Mouse (Mus musculus) forebrain, embryonic 11.5 days (tissue): ENCODE results near the gene Tcam1. TPM values are rescaled to one million over a fixed set of nuclear protein-coding genes. Genes with fewer than 3 reads are reported as not detected.

Experiments used
- ATAC-seq: fragments of 200-750 bp; cut with Nextera tagmentation; replicated peaks from 2 replicates; pipeline ENCODE4 v1.8.0; 2017; ENCODE audit warnings: moderate TSS enrichment; ENCODE audit not compliant: low FRiP score
- DNase-seq: peaks from one replicate; pipeline ENCODE4 v3.0.0-alpha.2; 2017; ENCODE audit warnings: low spot score
- H3K27ac ChIP-seq: fragments of 300-500 bp; sonication (generic); 2 replicates; pipeline ENCODE4 v1.5.1; 2014; ENCODE audit warnings: low read depth, low read length
- H3K27me3 ChIP-seq: fragments of 300-500 bp; sonication (generic); 2 replicates; pipeline ENCODE4 v1.6.1; 2014; ENCODE audit warnings: mild to moderate bottlenecking, low read length, mixed read lengths; ENCODE audit not compliant: control insufficient read depth, insufficient read depth
- H3K36me3 ChIP-seq: fragments of 300-500 bp; sonication (generic); 2 replicates; pipeline ENCODE4 v1.6.1; 2014; ENCODE audit warnings: mild to moderate bottlenecking, low read length, moderate library complexity, mixed read lengths; ENCODE audit not compliant: control insufficient read depth, insufficient read depth
- H3K4me1 ChIP-seq: fragments of 300-500 bp; sonication (generic); replicated peaks from 2 replicates; pipeline ENCODE4 v1.6.1; 2014; ENCODE audit warnings: low read length, mixed read lengths; ENCODE audit not compliant: control insufficient read depth, insufficient read depth
- H3K4me2 ChIP-seq: fragments of 300-500 bp; sonication (generic); 2 replicates; pipeline ENCODE4 v1.6.1; 2014; ENCODE audit warnings: low read depth, mild to moderate bottlenecking, low read length, moderate library complexity, mixed read lengths; ENCODE audit not compliant: severe bottlenecking
- H3K4me3 ChIP-seq: fragments of 300-500 bp; sonication (generic); 2 replicates; pipeline ENCODE4 v1.5.1; 2014; ENCODE audit warnings: low read depth, low read length
- H3K9ac ChIP-seq: fragments of 300-500 bp; sonication (generic); 2 replicates; pipeline ENCODE4 v1.6.1; 2014; ENCODE audit warnings: low read length
- H3K9me3 ChIP-seq: fragments of 300-500 bp; sonication (generic); 2 replicates; pipeline ENCODE4 v1.6.1; 2016; ENCODE audit warnings: low read length, mixed read lengths; ENCODE audit not compliant: control insufficient read depth
- WGBS: fragments of 180-500 bp; shearing (Covaris S2); extraction: QIAGEN DNeasy Blood & Tissue Kit; methylation state at CpG from one replicate; pipeline ENCODE4 v1.1.7; 2014; 5-methylcytosine and 5-hydroxymethylcytosine counted together
- polyA plus RNA-seq: library from polyadenylated mRNA; unstranded; fragments of >200 nt; fragmentation: Nextera tagmentation; extraction: Ambion mirVana; gene quantifications from 2 replicates; pipeline ENCODE4 v1.2.1, GENCODE M21; 2014

The Tcam1 gene
- polyA plus RNA-seq, 1 experiment from 2014 or later: 0.15 TPM

DNA sequence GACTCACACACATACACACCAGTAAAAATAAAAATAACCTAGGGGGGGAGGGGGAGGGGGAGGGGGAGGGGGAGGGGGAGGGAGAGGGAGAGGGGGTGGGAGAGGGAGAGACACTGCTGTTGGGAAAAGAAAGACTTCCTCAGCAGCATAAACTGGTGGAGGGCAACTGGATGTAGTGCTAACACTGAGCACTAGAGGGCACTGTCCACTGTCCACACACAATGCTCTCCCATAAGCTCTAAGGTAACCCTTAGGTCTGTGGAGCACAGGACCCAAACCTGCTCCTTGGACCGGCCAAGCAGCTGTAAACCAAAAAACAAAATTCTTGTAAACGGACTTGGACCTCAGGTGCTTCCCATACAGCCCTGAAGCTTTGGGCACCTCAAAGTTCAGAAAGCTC is 26.2 kb downstream of the Tcam1 start:
- no peak overlapping the region for H3K4me3 ChIP-seq
- no peaks in the 10 kb centered on the region for H3K9me3 ChIP-seq
- H3K4me2 ChIP-seq: no peak overlapping the region
- H3K27ac ChIP-seq: no peak overlapping the region
- H3K9ac ChIP-seq: no peak overlapping the region
- no peaks in the 10 kb centered on the region for H3K27me3 ChIP-seq
- DNase-seq (peak; percentile 82), ATAC-seq (0 out of 2 replicates have a peak, but pooled peaks have one; percentile 39)
- 20% methylated on average over 2 of the region's 2 CpGs for WGBS
- no peaks in the 10 kb centered on the region for H3K36me3 ChIP-seq
- no peaks in the 10 kb centered on the region for H3K4me1 ChIP-seq

DNA sequence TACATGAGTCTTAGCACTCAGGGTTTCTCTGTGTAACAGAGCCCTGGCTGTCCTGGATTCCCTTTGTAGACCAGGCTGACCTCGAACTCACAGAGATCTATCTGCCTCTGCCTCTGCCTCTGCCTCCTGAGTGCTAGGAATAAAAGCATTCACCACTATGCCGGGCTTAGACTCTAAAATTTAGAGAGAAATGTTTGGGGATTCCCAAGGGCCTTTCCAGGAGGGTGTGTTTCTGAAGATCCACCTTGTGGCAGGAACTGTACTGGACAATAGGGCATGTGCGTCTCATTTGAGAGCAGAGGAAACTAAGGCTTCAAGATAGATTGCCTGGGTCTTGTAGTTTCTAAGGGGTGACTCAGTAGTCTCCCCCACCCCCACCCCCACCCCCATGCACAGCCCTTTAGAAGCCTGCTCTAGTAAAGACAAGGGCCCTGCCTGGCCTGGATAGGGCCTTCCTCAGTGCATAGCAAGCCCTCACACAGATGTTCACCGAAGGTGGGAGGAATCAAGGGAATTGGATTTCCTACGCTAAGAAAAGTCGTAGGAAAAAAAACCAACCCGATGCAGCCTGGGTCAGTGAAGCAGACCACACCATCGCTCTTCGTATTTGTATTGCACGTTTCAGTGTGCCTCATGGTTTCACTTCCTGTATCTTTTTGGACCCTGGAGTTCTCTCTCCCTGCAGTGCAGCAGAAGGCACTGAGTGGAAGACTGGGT is 29.0 kb downstream of the Tcam1 start:
- no peak overlapping the region for H3K4me3 ChIP-seq
- no peaks in the 10 kb centered on the region for H3K4me1 ChIP-seq
- no peaks in the 10 kb centered on the region for H3K36me3 ChIP-seq
- H3K27ac ChIP-seq: no peak overlapping the region
- H3K9me3 ChIP-seq: no peaks in the 10 kb centered on the region
- DNase-seq (no peak), ATAC-seq (no peak)
- no peaks in the 10 kb centered on the region for H3K27me3 ChIP-seq
- 86% methylated on average over 10 of the region's 10 CpGs for WGBS
- H3K4me2 ChIP-seq: no peak overlapping the region
- H3K9ac ChIP-seq: no peak overlapping the region

DNA sequence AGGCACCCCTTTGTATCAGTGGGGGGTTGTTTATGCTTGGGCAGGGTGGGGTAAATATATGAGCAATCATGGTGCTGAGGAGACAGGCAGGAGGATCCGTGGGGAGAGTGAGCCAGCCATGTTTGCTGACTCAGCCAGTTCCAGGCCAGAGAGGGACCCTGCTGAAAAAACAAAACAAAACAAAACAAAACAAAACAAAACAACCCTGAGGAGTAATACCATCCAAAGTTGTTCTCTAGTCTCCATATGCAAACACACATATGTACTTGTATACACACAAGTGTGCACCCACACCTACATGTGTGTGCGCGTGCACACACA is 29.6 kb downstream of the Tcam1 start:
- DNase-seq (no peak), ATAC-seq (no peak)
- H3K9me3 ChIP-seq: no peaks in the 10 kb centered on the region
- H3K27me3 ChIP-seq: no peaks in the 10 kb centered on the region
- H3K4me3 ChIP-seq: no peak overlapping the region
- no peaks in the 10 kb centered on the region for H3K36me3 ChIP-seq
- H3K4me2 ChIP-seq: no peak overlapping the region
- H3K4me1 ChIP-seq: no peaks in the 10 kb centered on the region
- no peak overlapping the region for H3K27ac ChIP-seq
- 89% methylated on average over 3 of the region's 3 CpGs for WGBS
- no peak overlapping the region for H3K9ac ChIP-seq

DNA sequence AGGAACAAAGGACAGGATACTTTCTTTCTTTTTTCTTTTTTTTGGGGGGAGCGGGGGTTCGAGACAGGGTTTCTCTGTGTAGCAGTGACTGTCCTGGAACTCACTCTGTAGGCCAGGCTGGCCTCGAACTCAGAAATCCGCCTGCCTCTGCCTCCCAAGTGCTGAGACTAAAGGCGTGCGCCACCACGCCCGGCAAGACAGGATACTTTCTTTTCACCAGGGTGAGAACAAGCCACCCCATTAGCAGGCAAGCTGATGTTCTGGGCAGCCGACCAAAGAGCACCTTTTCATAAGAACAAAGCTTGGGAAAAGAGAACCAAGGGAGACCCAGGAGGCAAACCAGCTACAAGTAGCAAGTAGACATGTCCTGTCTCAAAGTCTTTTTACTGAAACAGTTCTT is 30.3 kb downstream of the Tcam1 start:
- H3K4me1 ChIP-seq: no peaks in the 10 kb centered on the region
- 81% methylated on average over 9 of the region's 9 CpGs for WGBS
- ATAC-seq (no peak), DNase-seq (no peak)
- no peak overlapping the region for H3K4me2 ChIP-seq
- H3K36me3 ChIP-seq: no peaks in the 10 kb centered on the region
- H3K4me3 ChIP-seq: no peak overlapping the region
- H3K27me3 ChIP-seq: no peaks in the 10 kb centered on the region
- no peak overlapping the region for H3K27ac ChIP-seq
- H3K9me3 ChIP-seq: no peaks in the 10 kb centered on the region
- no peak overlapping the region for H3K9ac ChIP-seq

DNA sequence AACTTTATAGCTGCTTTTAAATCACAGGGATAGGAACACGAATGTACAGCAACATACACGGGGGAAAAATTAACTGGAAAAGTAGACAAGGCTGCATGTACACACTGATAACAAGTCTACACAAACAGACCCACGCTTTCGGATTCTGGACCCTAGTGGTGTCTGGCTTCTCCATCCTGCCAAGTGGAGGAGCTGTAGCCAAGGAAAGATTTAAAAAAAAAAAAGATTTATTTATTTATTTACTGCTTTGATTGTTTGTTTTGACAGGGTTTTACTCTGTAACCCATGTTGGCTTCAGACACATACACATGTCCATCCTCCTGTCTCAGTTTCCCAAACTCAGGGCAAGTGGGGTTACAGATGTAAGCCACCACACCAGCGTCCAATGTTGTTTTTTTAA is 31.0 kb downstream of the Tcam1 start:
- no peaks in the 10 kb centered on the region for H3K36me3 ChIP-seq
- H3K9ac ChIP-seq: no peak overlapping the region
- DNase-seq (no peak), ATAC-seq (no peak)
- H3K27ac ChIP-seq: no peak overlapping the region
- 84% methylated on average over 5 of the region's 5 CpGs for WGBS
- H3K4me1 ChIP-seq: no peaks in the 10 kb centered on the region
- H3K4me3 ChIP-seq: no peak overlapping the region
- no peaks in the 10 kb centered on the region for H3K9me3 ChIP-seq
- H3K27me3 ChIP-seq: no peaks in the 10 kb centered on the region
- no peak overlapping the region for H3K4me2 ChIP-seq

DNA sequence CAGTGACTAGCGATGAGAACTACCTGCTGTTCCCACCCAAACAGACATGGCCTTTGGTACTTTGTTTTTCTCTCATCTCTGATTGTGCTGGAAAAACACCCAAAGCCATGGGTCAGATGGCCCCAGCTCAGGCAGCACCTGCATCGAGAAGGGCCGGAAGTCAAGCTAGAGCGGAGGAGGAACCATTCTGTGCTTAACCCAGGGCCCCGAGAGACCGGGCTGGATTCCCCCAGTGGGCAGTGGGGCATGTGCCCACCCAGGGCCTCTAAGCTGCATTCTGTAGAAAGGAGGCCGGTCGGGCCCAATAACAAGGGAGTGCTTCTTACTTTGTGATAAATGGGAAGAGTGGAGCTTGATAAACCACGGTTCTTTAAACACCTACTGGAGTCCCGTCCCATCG is 31.7 kb downstream of the Tcam1 start:
- Histone ChIP-seq H3K27me3 (no peaks in the 10 kb centered on the region), H3K4me3 (no peak overlapping the region), H3K4me1 (no peaks in the 10 kb centered on the region), H3K27ac (no peak overlapping the region), H3K4me2 (no peak overlapping the region), H3K9ac (no peak overlapping the region), H3K36me3 (no peaks in the 10 kb centered on the region), H3K9me3 (no peaks in the 10 kb centered on the region)
- ATAC-seq: no peak
- WGBS: 84% methylated on average over 11 of the region's 11 CpGs
- DNase-seq: no peak

DNA sequence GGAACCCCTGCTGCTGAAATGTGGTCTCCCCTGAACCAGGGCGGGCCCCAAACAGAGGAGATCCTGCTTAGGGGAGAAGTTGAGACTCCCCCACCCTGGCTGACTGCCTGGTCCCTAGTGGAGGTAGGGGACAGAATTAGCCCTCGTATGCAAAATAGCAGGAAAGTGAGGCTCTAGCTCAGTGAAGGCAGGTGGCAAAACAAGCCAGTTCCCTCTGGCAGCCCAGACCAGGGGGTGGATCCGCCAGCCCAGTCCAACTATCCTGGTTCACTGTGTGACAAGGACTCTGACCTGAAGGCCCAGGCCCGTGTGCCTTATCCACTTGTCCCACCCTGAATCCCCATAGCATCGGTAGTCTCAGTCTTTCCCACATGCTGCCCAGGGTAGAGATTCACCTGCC is 33.7 kb downstream of the Tcam1 start:
- Histone ChIP-seq H3K27me3 (no peaks in the 10 kb centered on the region), H3K4me2 (no peak overlapping the region), H3K9ac (no peak overlapping the region), H3K36me3 (no peaks in the 10 kb centered on the region), H3K4me3 (no peak overlapping the region), H3K4me1 (no peaks in the 10 kb centered on the region; the same call in 1 of the 2 replicates), H3K27ac (no peak overlapping the region), H3K9me3 (no peaks in the 10 kb centered on the region)
- ATAC-seq (no peak), DNase-seq (no peak)
- 78% methylated on average over 5 of the region's 5 CpGs for WGBS

DNA sequence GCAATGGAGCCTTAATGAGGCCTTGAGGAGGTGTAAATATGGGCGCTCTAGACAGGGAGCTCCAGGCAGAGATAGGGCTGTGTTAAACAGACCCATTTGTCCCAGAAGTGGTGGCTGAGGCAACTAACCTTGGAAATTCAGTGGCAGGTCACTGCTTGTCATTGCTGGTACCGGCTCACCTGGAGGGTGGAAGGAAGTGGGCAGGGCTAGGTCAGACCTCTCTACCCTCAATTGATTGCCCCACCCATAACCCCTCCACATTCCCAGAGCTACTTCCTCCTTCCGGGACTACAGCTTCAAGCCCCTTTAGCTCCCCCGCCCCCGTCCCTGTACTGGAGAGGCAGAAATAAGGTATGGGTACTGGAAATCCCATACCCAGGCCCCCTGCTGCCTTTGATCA is 37.1 kb downstream of the Tcam1 start:
- DNase-seq (no peak), ATAC-seq (no peak)
- no peaks in the 10 kb centered on the region for H3K9me3 ChIP-seq
- no peaks in the 10 kb centered on the region for H3K27me3 ChIP-seq
- 84% methylated on average over 5 of the region's 5 CpGs for WGBS
- no peak overlapping the region for H3K9ac ChIP-seq
- no peak overlapping the region for H3K4me3 ChIP-seq
- no peak overlapping the region for H3K4me2 ChIP-seq
- H3K4me1 ChIP-seq: no peaks in the 10 kb centered on the region; the same call in 1 of the 2 replicates
- H3K36me3 ChIP-seq: no peaks in the 10 kb centered on the region
- H3K27ac ChIP-seq: no peak overlapping the region

DNA sequence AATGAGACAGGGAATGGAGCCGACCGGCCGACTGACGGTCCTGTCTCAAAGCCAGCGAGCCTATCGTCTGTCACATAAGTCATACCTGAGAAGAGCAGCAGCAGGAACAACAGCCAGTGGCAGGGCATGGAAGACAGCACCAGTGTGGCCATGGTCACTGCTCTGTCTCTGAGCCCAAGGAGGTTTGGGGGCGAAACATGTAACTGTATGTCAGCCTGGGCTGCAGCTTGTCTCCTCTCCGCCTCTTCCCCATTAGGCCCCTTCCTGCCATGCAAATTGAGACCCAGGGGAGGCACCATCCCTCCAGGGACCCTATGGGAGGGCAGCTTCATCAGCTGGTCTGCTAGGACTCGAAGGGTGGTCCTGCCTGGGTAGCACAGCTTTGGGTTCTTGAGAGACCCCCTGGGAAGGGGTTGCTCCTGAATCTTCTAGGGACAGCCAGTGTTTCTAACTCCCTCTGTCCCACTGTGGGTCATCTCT is 37.9 kb downstream of the Tcam1 start, which contains the start of gene Cd79b:
Gene Cd79b (minus strand): TSS at position 430 of the 480 bp plus-strand sequence.
- H3K36me3 ChIP-seq: no peaks in the 10 kb centered on the region
- 78% methylated on average over 9 of the region's 9 CpGs for WGBS
- ATAC-seq (no peak), DNase-seq (no peak)
- no peak within 1 kb of the TSS for H3K4me2 ChIP-seq
- H3K9ac ChIP-seq: no peak within 1 kb of the TSS
- H3K4me3 ChIP-seq: no peak within 1 kb of the TSS
- H3K27ac ChIP-seq: no peak within 1 kb of the TSS
- no peaks in the 10 kb centered on the region for H3K9me3 ChIP-seq
- H3K4me1 ChIP-seq: no peaks in the 10 kb centered on the region; the same call in 1 of the 2 replicates
- H3K27me3 ChIP-seq: no peaks in the 10 kb centered on the region
